Mouse (Mus musculus) MN1 (cell line): ENCODE measurements around the gene Vangl2.
"Not testable (repeated sequence)": the region's sequence is repeated elsewhere in the genome, so short reads cannot be mapped to it uniquely, and the experiment has no call there.

Experiments used
- DNase-seq: peaks from one replicate; pipeline ENCODE4 v3.0.0-alpha.2; 2016; ENCODE audit warnings: low spot score

Vangl2 gene

GRCm38 (mm10) chr1:172001665-172002064 is 26.6 kb downstream of the Vangl2 start:
- DNase-seq: no peak

- DNase-seq: peak; percentile 16
These were observed 27.6 kb downstream of the Vangl2 start for GRCm38 (mm10) chr1:172000641-172001040.

- DNase-seq: no peak
These were observed 29.2 kb downstream of the Vangl2 start for GRCm38 (mm10) chr1:171998820-171999597.

- no peak for DNase-seq
These were observed 31.5 kb downstream of the Vangl2 start for GRCm38 (mm10) chr1:171996701-171997100.

- DNase-seq: no peak
These were observed 33.1 kb downstream of the Vangl2 start for GRCm38 (mm10) chr1:171994918-171995715.

- no peak for DNase-seq
These were observed 33.7 kb downstream of the Vangl2 start for GRCm38 (mm10) chr1:171994501-171994900.

GRCm38 (mm10) chr1:171992901-171993530 is 35.2 kb downstream of the Vangl2 start:
- DNase-seq: no peak

GRCm38 (mm10) chr1:171991883-171992282 is 36.4 kb downstream of the Vangl2 start:
- no peak for DNase-seq

- no peak for DNase-seq
These were observed 44.1 kb downstream of the Vangl2 start for GRCm38 (mm10) chr1:171984121-171984520.

- DNase-seq: no peak
These were observed 44.8 kb downstream of the Vangl2 start for GRCm38 (mm10) chr1:171983372-171984001.

GRCm38 (mm10) chr1:171982740-171983139 is 45.5 kb downstream of the Vangl2 start:
- DNase-seq: no peak

- DNase-seq: no peak
These were observed 46.1 kb downstream of the Vangl2 start for GRCm38 (mm10) chr1:171982170-171982569.

- no peak for DNase-seq
These were observed 48.1 kb downstream of the Vangl2 start for GRCm38 (mm10) chr1:171979969-171980730.

GRCm38 (mm10) chr1:171977891-171978290 is 50.4 kb downstream of the Vangl2 start:
- DNase-seq: no peak

GRCm38 (mm10) chr1:171976826-171977539 is 51.3 kb downstream of the Vangl2 start:
- DNase-seq: no peak

GRCm38 (mm10) chr1:171975831-171976230 is 52.4 kb downstream of the Vangl2 start:
- DNase-seq: no peak

- no peak for DNase-seq
These were observed 52.9 kb downstream of the Vangl2 start for GRCm38 (mm10) chr1:171975377-171975776.

GRCm38 (mm10) chr1:171974361-171974760 is 53.9 kb downstream of the Vangl2 start:
- not testable (repeated sequence) for DNase-seq

- DNase-seq: no peak
These were observed 57.2 kb downstream of the Vangl2 start for GRCm38 (mm10) chr1:171970854-171971586.

- no peak for DNase-seq
These were observed 59.0 kb downstream of the Vangl2 start for GRCm38 (mm10) chr1:171969221-171969620.
